Mouse (Mus musculus) brain, adult 2 months (tissue): ENCODE data around the gene Pip5k1b.

ENCODE experiments used
- DNase-seq: peaks from one replicate; pipeline ENCODE4 v3.0.0; 2011; ENCODE audit warnings: low read depth, low spot score

Gene Pip5k1b

DNA sequence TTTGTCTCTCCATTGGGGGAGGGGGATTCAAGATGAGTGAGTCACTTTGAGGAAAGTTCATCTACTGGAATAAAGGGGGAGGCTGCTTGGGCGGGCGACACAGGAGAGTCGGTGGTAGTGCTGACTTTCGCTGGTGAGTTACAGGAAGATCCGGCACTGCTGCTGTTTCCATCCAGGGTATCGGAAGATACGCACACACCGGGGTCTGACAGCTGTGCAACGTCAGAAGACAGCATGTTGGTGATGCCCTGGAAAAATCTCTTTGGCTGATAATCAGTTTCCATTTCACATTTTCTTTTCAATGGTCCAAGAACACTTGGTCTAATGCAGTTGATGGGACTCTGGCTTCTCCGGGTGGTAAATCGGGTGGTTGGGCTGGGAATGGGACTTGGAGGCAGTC, 79.2 kb downstream of the Pip5k1b start:
- DNase-seq, result peak; percentile 31

DNA sequence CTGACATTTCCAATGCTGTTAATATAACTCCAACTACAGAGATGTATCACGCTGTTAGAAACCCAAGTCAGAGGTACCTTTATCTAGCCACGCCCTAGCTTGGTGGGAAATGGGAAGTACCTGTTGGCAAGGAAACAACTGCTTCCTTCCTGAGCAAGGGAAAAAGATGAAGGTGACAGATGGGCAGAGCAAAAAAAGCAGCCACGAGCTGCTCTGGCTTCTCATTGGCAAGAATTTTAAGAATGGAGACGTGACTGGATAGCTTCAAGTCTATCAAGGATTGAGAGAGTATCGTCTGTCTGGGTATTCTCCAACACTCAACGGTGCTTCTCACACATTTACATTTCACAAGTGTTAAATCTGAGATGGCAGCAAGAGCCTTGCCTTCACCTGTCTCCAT, 80.4 kb downstream of the Pip5k1b start:
- DNase-seq, result peak; percentile 65

DNA sequence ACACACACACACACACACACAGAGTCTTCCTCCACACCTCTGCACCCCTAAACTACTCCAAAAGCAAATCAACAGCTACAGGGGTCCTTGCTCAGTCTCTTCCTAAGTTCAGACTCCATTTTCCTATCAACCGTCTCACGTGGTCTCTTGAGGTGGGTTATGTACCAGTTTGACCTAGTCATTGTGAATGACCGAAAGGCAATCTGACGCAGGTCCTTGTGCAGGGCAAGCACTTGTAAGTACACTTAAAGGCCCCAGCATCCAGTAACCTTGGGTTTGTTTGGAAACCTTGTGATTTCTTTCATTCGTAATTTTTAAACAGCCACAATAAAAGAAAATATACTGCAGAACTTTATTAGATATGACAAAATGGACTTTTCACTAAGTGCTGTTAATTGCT, 83.2 kb downstream of the Pip5k1b start:
- no peak for DNase-seq

DNA sequence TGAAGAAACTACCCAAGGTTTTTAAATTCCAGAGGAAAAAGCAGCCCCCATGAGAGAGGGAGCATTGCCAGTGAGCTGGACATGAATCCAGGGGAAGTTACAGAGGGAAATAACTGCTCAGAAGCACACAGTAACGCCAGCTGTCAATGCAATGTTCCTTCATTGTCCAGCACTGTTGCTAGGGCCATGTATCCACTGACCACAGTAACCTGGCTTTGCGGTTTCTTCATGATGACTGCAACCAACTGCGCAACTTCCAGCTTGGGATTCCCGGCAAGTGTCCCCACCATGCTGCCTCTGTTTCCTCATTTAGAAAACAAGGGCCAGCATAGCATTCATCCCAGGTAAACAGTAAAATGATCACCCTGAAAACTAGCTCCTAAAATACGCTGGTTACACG, 84.1 kb downstream of the Pip5k1b start:
- DNase-seq, result no peak

DNA sequence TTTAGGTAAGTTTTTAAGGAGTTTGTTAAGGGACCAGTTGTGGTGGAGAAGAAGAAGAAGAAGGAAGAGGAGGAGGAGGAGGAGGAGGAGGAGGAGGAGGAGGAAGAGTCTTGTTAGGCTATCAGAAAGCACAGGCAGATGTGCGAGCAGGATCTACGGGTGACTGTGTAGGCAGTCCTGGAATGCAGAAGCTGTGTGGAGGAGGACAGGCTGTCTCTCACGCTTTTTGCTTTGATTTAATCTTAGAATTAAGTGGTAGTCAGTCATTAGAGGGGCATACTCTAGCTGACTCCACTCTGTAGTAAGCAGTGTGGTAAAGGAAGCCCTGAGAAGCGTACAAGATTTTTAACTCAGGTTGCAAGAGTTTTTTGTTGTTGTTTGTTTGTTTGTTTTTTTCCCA, 86.5 kb downstream of the Pip5k1b start:
- peak; percentile 44 for DNase-seq

DNA sequence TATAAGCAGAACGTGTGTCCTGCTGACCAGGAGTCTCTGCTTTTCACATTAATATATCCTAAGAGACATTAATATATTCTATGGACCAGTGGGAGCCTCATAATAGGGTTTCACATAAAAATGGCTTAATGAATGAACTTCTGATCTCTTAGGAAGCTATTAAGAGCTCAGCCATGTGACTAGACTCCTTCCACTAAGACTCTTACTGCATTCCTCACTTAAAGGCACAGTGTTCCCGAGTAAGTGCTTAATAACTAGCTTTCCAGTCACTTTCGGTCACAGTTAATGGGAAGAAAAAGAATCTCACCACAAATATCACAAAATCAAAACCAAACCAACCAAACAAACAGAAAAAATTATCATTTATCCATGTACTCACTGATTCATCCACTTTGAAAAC, 87.1 kb downstream of the Pip5k1b start:
- DNase-seq, result no peak

DNA sequence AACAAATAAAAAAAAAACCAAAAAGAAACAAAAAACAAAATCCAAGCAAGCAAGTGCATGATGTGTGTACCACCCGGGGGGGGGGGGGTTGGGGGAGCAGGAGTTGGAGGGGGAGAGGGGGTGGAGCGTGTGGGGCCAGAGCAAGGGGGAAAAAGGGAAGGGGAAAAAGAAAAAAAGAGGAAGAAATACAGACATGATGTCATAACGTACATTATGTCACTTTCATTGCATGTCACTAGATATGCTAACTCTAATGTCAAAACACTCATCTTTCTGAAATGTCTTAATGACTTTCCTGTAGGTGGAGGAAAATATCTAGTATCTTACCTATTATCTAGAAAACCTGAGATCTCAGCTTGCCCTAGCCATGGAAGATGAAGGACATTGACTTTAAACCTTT, 92.7 kb downstream of the Pip5k1b start:
- no peak for DNase-seq

DNA sequence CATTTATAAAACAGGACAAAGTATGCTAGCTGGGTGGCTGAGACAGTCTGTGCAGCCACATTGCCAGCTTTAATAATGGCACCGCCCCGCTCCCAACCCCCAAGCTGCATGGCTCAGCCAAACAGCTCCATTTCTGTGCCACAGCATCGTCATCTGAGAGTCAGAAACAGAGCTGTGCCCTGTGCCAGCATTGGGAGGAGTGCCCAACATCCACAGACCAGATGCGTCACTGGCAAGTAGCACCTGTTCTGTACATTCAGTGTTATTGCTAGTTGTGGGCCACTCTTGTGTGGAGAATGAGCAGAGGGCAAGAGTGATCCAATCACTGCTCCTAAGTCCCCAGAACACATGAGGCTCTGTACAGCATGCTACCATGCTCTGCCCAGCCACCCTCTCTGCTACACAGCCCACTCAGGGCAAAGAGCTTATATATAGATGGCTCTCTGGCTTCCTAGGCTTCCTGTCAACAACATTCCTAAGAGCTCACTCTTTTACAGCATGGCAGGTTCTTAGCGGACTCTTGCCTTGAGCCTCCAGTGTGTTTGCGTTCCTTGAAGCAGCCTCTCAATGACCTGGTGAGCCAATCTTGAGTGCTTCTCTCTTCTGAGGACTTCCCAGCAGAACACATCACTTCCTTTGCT, 99.0 kb downstream of the Pip5k1b start:
- DNase-seq, result peak; percentile 85

DNA sequence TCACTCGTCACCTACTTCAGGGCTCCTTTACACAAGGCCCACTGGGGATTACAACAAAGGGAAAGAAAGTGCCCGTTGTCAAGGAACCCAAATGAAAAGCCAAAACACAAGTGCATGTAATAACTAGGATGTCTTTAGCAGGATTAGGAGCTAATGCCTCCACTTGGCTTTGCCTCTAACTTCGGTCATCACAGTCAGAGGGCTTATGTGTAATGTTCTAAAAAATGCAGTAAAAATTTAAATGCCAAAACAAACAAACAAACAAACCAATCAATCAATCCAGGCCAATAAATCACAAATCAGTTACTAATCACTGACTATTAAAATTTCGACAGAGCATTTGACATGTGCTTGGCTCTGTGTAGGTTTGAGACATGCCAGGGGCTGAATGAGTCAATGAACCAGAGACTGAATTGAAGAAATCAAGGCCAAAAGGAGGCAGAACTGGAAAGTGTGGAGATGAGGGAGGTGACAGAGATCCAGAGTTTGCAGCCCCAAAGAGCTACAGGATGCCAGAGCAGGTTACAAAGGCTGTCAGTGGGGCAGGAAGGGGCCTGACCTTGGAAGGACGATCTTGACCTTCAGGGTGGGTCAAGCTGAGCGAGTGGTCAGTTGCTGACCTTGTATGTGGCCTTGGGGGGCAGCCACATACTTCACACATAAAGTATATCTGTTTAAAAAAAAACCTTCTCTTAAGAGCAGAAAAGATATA, 100.3 kb downstream of the Pip5k1b start:
- DNase-seq, result no peak

DNA sequence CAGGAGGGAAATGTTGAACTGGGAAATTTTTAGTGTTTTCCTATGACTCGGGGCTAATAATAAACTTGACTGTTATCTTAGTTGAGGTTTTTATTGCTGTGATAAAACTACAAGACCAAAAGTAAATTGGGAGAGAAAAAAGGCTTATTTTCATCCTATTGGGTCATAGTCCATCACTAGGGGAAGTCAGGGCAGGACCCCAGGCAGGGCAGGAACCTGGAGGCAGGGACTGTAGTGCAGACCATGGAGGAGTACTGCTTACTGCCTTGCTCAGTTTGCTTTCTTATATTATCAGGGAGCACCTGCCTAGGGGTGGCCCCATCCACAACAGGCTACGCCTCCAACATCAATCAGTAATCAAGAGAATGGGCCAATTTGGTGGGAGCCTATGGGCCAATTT, 101.2 kb downstream of the Pip5k1b start:
- DNase-seq, result no peak

DNA sequence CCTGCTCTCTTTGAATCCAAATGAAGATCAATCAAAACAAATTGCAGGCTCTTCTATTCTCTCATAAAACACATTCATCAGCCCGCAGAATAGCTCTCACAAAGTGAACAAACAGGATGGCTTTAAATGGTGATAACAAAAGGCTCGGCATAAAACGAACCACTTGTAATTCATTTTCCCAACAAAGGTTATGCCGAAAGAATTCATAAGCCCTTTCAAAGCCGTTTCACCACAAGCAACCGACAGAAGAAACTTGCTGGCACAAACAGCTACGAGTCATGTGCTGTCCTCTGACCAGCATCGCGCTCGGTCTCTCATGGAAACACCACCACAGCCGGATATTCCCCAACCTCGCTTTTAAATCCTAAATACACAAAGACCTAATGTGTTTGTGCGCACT, 102.3 kb downstream of the Pip5k1b start:
- peak; percentile 68 for DNase-seq

DNA sequence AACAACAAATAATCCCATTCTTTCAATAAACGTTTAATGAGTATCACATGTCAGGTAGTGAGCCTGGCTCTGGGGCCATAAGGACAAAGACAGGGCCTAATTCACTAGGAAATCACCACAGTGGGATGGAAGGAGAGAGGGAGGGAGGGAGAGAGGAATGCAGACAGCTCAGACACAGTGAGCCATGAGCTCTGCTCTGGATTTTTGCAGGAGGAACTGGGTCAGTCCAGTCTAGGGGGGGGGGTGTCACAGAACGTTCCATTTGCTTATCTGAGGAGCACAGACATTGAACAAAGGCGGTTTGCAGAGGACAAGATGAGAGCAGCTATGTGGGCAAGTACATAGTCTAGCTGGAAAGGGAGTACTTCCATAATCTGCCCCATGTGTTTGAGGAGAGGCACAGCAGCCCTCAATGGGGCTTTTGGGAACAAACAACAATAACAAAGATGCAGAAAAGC, 103.2 kb downstream of the Pip5k1b start:
- DNase-seq, result peak; percentile 70

DNA sequence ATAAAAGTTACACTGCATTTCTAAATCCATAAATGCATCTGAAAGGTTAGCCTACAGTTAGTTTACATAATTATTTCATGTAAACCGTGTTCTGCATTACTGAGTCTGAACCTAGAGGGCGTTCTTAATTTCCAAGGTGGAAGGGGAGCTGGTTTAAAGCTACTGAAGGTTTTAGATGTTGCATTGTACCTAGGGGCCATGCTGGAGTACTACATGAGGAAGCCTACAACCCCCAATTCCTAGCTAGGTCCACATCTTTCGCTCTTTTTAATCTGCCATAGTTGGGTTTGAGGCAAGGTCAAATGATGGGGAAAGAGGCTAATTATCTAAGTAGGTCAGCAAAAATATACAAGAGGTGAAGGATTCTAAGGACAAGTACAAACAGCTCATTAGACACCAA, 104.0 kb downstream of the Pip5k1b start:
- no peak for DNase-seq

DNA sequence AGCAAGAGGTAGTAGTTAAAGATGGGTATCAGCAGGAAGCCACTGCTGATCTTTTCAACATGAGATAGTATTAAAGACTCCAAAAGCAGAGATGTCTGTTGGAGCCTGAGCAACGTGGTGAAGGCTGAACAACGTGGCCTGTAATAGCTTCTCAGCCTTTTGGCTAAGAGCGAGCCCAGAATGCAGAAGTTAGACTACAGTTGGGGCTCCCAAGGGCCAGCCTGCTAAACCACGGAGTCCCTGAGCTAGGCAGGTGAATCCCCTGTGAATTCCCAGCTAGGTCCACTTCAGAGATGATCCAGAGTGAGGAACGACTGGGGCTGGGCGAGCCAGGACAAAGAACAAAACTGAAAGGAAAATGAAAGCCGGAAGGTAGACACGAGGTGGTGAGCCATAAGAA, 104.9 kb downstream of the Pip5k1b start:
- no peak for DNase-seq

DNA sequence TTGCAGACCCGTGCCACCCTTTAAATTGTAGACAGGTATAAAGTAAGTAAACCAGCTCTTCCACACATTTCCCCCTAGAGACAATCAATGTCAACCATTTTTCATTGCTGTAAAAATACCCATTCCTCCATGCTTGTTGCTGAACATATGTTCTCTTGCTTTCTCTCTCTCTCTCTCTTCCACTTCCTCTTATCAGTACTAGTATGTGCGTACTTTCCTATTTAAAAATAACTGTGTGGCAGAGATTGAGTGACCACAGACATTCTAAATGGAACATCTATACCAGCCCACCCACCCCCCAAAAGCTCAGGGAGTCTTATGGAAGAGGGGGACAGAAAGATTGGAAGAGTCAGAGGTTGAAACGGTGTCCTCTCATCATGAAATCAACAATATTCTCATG, 111.3 kb downstream of the Pip5k1b start:
- DNase-seq, result no peak

DNA sequence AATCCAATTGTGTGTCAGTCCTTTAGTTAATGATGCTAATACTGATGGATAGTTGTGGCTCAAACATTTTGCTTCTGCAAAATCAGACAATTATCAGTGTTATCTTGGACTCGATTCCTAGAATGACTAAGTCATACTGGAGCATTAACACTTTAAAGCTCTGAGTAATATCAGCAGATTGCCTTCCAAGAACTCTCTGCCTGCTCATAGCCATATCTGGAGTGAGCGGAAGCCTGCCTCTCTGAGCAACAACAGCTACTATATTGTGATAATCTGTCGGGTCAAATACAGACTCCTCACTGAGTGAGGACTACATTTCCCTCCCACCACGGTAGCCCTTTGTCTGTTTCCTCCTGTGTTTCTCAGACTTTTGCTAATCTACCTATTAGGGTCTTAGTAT, 116.0 kb downstream of the Pip5k1b start:
- DNase-seq, result no peak

DNA sequence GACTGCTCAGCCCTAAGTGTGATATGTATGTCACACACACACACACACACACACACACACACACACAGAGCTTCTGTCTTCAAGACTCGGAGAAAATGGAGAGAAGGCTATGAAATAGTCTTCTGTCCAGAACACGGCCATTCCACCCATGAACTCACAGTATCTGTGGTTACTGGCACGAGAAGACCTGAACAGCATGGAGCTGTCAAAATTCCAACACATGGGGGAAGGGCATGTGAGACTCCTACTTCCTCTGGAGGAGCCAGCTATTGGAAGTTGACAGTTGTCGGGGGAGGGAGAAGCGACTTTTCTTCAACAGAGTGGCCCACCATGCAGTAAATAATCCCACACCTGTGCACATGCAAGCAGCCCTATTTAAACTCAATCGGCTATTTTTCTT, 121.4 kb downstream of the Pip5k1b start:
- DNase-seq, result peak; percentile 75

DNA sequence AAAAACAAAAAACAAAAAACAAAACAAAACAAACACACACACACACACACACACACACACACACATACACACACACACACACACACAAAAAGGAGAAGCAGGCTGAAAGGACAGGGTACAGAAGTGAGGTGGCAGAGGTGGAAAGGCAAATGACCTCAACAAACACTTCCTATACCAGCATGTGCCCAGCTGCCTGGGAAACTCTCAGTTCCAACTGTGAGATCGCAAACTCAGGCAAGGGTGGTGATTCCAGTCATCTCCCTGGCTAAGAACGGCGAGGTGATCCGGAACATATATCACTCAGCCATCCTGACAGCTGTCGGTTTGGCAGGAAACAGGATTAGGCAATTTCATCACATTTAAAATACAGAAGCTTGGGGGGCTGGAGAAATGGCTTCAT, 123.2 kb downstream of the Pip5k1b start:
- DNase-seq, result no peak

DNA sequence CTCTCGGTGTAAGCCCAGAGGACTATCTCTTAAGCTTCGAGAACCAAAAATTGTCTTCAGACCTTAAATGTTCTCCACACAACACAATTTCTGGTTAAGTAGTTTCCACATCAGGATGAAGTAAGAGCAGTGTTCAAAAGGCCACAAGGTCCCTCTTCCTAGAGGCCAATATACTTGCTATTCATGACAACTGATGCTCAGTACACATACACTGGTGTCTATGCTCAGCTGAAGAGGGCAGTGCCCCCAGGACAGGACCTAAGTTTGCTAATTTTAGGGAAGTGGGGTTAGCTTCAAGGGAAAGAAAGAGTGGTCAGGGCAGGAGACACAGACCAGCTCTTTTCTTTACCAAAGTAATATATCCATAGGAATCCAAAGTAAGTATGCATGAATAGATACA, 124.3 kb downstream of the Pip5k1b start:
- DNase-seq, result no peak

DNA sequence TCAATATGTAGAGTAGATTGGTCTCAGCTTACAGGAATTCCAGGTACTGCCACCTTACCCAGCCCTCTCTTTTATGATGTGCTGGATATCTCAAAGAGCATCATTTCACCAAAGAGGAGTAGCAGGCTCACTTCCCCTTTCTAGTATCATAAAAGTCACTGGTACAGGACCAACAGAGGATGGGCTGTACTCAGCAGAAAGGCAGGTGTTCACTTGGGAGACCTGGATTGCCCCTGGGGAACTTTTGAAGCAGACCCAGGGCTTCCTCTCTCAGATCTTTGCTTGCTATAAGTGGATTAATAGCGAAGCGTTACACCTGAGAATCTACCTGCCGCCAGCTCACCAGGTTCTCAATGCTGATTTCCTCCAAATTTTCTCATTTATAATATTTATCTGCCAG, 127.7 kb downstream of the Pip5k1b start:
- DNase-seq, result no peak

DNA sequence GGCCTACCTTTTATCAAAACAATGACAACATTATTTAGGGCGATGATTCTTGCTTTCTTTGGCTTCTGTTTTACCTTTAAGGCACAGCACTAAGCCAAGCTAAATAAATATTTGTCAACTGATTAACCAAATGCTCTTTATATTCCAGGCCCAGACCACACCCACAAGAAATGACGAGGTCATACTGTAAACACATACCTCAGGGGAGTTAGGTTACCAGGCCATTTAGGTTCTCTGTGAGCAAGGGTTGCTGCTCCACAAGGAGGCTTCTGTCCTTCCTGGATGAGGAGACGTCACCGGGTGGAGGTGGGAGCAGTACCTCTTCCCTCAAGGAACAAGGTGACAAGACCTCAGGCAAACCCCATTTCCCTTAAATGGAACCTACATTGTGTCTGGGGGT, 128.4 kb downstream of the Pip5k1b start:
- no peak for DNase-seq

DNA sequence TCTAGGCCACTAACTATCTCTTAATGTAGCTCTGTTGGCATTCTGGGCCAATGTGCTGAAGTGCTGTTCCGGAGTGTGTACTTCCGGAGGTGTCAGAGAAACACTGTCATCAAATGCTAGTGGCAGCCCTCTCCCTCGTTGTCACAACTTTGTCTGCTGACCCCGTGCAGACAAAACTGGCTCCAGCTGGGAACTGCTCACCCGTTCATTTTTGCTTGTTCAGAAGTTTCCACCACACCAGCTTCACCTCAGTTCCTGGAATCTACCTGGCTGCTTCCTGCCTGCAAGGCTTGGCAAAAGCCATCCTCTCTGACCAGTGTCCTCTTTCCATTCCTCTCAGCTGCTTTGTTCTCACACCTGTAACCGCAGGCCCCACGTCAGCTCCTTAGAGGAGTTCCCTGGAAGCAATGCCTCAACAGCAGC, 128.9 kb downstream of the Pip5k1b start:
- DNase-seq, result no peak

DNA sequence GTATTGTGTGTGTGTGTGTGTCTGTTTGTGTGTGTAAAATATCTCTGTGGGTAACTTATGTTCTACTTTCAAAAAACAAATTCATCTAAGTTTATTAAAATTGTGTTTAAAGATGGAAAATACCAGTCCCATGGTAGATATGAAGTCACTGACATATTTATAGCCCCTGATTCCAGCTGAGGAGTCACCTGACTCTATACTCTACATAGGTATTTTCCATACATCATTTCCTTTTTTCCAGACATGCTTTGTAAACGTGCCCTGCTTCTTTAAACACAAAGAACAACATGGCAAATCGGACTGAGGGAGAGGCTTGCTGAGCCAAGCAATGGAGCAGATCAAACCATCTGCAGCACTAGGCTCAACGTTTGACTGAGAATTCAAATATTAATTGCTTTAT, 137.6 kb downstream of the Pip5k1b start:
- peak; percentile 13 for DNase-seq

DNA sequence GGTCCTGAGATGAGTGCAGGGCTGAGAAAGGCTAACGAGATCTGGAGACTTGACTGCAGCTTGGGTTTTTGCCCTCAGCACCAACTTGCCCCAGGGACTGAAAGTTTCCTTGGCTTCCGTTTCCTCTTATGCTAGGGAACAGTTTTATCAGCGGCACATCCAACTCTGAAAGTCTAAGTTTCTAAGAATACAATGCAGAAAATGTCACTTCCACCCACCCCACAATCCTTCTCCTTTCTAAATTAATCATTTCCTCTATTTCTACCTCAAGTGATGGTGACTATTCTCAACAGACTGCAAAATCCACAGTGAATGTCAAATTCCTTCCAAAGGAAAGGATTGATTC, 138.0 kb downstream of the Pip5k1b start:
- peak; percentile 76 for DNase-seq
